Mouse (Mus musculus): Measurements from ENCODE around the gene Ccdc92b. TPM values are rescaled to one million over a fixed set of nuclear protein-coding genes. Genes with fewer than 3 reads are reported as not detected.

Ccdc92b gene
- polyA plus RNA-seq, 1 experiment, result 0.06 TPM

DNA sequence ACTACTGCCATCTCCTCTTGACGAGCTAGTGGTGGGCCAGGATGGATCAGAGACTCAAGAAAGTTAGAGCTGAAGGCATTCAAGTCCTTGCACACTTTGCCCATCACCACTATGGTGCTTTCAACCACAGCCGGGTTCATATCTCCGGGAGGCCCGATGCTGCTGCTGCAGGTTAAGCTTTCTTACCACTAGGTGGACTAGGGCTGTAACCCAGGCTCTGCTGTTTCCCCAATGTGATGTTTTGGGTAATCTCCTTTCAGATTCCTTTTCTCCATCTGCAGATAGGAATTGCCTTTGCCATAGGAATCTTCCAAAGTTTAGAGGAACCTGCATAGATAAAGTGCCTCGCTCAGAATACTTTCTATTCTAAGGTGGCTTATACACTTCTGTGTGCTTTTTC, 3.8 kb upstream of the Ccdc92b start:
- H3ac ChIP-seq (ENCODE audit: control insufficient read depth, insufficient read length), result no peak overlapping the region
- no peak overlapping the region for H3K4me3 ChIP-seq
- H3K4me2 ChIP-seq (ENCODE audit: low read depth), result no peak overlapping the region
- H3K79me2 ChIP-seq (ENCODE audit: control insufficient read depth, insufficient read depth), result no peaks in the 10 kb centered on the region
- H3K27me3 ChIP-seq (ENCODE audit: control insufficient read depth, insufficient read depth, insufficient read length), result peaks cover 23% of the 10 kb centered on the region
- no peaks in the 10 kb centered on the region for H3K36me3 ChIP-seq (ENCODE audit: control insufficient read depth, insufficient read depth)
- TF ChIP-seq MAX (IDR thresholded peaks at IDR 0.05; ENCODE audit: low read depth) (no peak), USF1 (IDR thresholded peaks at IDR 0.05; ENCODE audit: low read depth) (no peak), CEBPB (IDR thresholded peaks at IDR 0.05; ENCODE audit: insufficient read depth, poor library complexity, severe bottlenecking) (no peak), MYOG (IDR thresholded peaks at IDR 0.05; ENCODE audit: control insufficient read depth in 1 of 3, insufficient read depth in 1 of 3, insufficient read length in 2 of 3, low read depth in 2 of 3) (no peak), TCF12 (IDR thresholded peaks at IDR 0.05; ENCODE audit: insufficient read depth, poor library complexity, severe bottlenecking) (no peak), MYOD1 (IDR thresholded peaks at IDR 0.05; ENCODE audit: control insufficient read depth in 1 of 3, insufficient read length in 2 of 3, low read depth in 2 of 3) (no peak), POLR2A (IDR thresholded peaks at IDR 0.05; ENCODE audit: insufficient read length, low read depth) (no peak), E2F4 (IDR thresholded peaks at IDR 0.05; ENCODE audit: insufficient read depth) (no peak)

GRCm38 (mm10) chr11:74619956-74620300, 523 bp downstream of the Ccdc92b start:
- Histone ChIP-seq H3K79me2 (ENCODE audit: control insufficient read depth, insufficient read depth) (no peaks in the 10 kb centered on the region), H3K27me3 (ENCODE audit: control insufficient read depth, insufficient read depth, insufficient read length) (peaks cover 42% of the 10 kb centered on the region), H3K36me3 (ENCODE audit: control insufficient read depth, insufficient read depth) (no peaks in the 10 kb centered on the region), H3ac (ENCODE audit: control insufficient read depth, insufficient read length) (no peak overlapping the region), H3K4me3 (no peak overlapping the region), H3K4me2 (ENCODE audit: low read depth) (no peak overlapping the region)
- TF ChIP-seq MAX (IDR thresholded peaks at IDR 0.05; ENCODE audit: low read depth) (no peak), TCF3 (IDR thresholded peaks at IDR 0.05; ENCODE audit: insufficient read length, low read depth) (no peak), TCF12 (IDR thresholded peaks at IDR 0.05; ENCODE audit: insufficient read depth, poor library complexity, severe bottlenecking) (no peak), MYOD1 (IDR thresholded peaks at IDR 0.05; ENCODE audit: control insufficient read depth in 1 of 3, insufficient read length in 2 of 3, low read depth in 2 of 3) (no peak)

- H3K4me2 ChIP-seq (ENCODE audit: low read depth), result no peak overlapping the region
These were observed 2.7 kb downstream of the Ccdc92b start for GRCm38 (mm10) chr11:74621974-74622669.

GRCm38 (mm10) chr11:74623693-74624092, 4.3 kb downstream of the Ccdc92b start:
- TF ChIP-seq TCF12 (IDR thresholded peaks at IDR 0.05; ENCODE audit: insufficient read depth, poor library complexity, severe bottlenecking) (no peak), MYOG (IDR thresholded peaks at IDR 0.05; ENCODE audit: control insufficient read depth in 1 of 3, insufficient read depth in 1 of 3, insufficient read length in 2 of 3, low read depth in 2 of 3) (no peak), MYOD1 (IDR thresholded peaks at IDR 0.05; ENCODE audit: control insufficient read depth in 1 of 3, insufficient read length in 2 of 3, low read depth in 2 of 3) (no peak), E2F4 (IDR thresholded peaks at IDR 0.05; ENCODE audit: insufficient read depth) (no peak), USF1 (IDR thresholded peaks at IDR 0.05; ENCODE audit: low read depth) (no peak), SRF (IDR thresholded peaks at IDR 0.05; ENCODE audit: control insufficient read depth, insufficient read length, low read depth) (no peak), POLR2A (IDR thresholded peaks at IDR 0.05; ENCODE audit: insufficient read length, low read depth) (no peak), REST (IDR thresholded peaks at IDR 0.05; ENCODE audit: insufficient read depth, insufficient read length) (no peak), POLR2AphosphoS2 (IDR thresholded peaks at IDR 0.05; ENCODE audit: insufficient read length, low read depth) (no peak), CEBPB (IDR thresholded peaks at IDR 0.05; ENCODE audit: insufficient read depth, poor library complexity, severe bottlenecking) (no peak), MAX (IDR thresholded peaks at IDR 0.05; ENCODE audit: low read depth) (no peak), TCF3 (IDR thresholded peaks at IDR 0.05; ENCODE audit: insufficient read length, low read depth) (no peak)
- H3ac ChIP-seq (ENCODE audit: control insufficient read depth, insufficient read length), result no peak overlapping the region
- no peak overlapping the region for H3K4me3 ChIP-seq
- H3K4me2 ChIP-seq (ENCODE audit: low read depth), result no peak overlapping the region
- no peaks in the 10 kb centered on the region for H3K36me3 ChIP-seq (ENCODE audit: control insufficient read depth, insufficient read depth)
- H3K27me3 ChIP-seq (ENCODE audit: control insufficient read depth, insufficient read depth, insufficient read length), result peaks cover 43% of the 10 kb centered on the region
- no peaks in the 10 kb centered on the region for H3K79me2 ChIP-seq (ENCODE audit: control insufficient read depth, insufficient read depth)

More at GRCm38 (mm10) chr11:74621974-74622669, 2.7 kb downstream of the Ccdc92b start:
- Histone ChIP-seq H3K27me3 (ENCODE audit: control insufficient read depth, insufficient read depth, insufficient read length) (peaks cover 47% of the 10 kb centered on the region), H3K36me3 (ENCODE audit: control insufficient read depth, insufficient read depth) (no peaks in the 10 kb centered on the region), H3K79me2 (ENCODE audit: control insufficient read depth, insufficient read depth) (no peaks in the 10 kb centered on the region), H3K4me3 (no peak overlapping the region), H3ac (ENCODE audit: control insufficient read depth, insufficient read length) (no peak overlapping the region)
- TF ChIP-seq POLR2AphosphoS2 (IDR thresholded peaks at IDR 0.05; ENCODE audit: insufficient read length, low read depth), result no peak
- no peak for TF ChIP-seq POLR2A (IDR thresholded peaks at IDR 0.05; ENCODE audit: insufficient read length, low read depth)
- no peak for TF ChIP-seq MYOD1 (IDR thresholded peaks at IDR 0.05; ENCODE audit: control insufficient read depth in 1 of 3, insufficient read length in 2 of 3, low read depth in 2 of 3)
- TF ChIP-seq REST (IDR thresholded peaks at IDR 0.05; ENCODE audit: insufficient read depth, insufficient read length), result no peak
- no peak for TF ChIP-seq TCF12 (IDR thresholded peaks at IDR 0.05; ENCODE audit: insufficient read depth, poor library complexity, severe bottlenecking)
- no peak for TF ChIP-seq USF1 (IDR thresholded peaks at IDR 0.05; ENCODE audit: low read depth)
- no peak for TF ChIP-seq TCF3 (IDR thresholded peaks at IDR 0.05; ENCODE audit: insufficient read length, low read depth)
- TF ChIP-seq E2F4 (IDR thresholded peaks at IDR 0.05; ENCODE audit: insufficient read depth), result no peak
- TF ChIP-seq MAX (IDR thresholded peaks at IDR 0.05; ENCODE audit: low read depth), result no peak
- TF ChIP-seq CEBPB (IDR thresholded peaks at IDR 0.05; ENCODE audit: insufficient read depth, poor library complexity, severe bottlenecking), result no peak
- no peak for TF ChIP-seq MYOG (IDR thresholded peaks at IDR 0.05; ENCODE audit: control insufficient read depth in 1 of 3, insufficient read depth in 1 of 3, insufficient read length in 2 of 3, low read depth in 2 of 3)
- no peak for TF ChIP-seq SRF (IDR thresholded peaks at IDR 0.05; ENCODE audit: control insufficient read depth, insufficient read length, low read depth)

GRCm38 (mm10) chr11:74625333-74625732, 5.9 kb downstream of the Ccdc92b start:
- Histone ChIP-seq H3K36me3 (ENCODE audit: control insufficient read depth, insufficient read depth) (no peaks in the 10 kb centered on the region), H3K4me3 (no peak overlapping the region), H3ac (ENCODE audit: control insufficient read depth, insufficient read length) (no peak overlapping the region), H3K79me2 (ENCODE audit: control insufficient read depth, insufficient read depth) (no peaks in the 10 kb centered on the region), H3K4me2 (ENCODE audit: low read depth) (no peak overlapping the region), H3K27me3 (ENCODE audit: control insufficient read depth, insufficient read depth, insufficient read length) (peaks cover 32% of the 10 kb centered on the region)
- no peak for TF ChIP-seq SRF (IDR thresholded peaks at IDR 0.05; ENCODE audit: control insufficient read depth, insufficient read length, low read depth)
- TF ChIP-seq CEBPB (IDR thresholded peaks at IDR 0.05; ENCODE audit: insufficient read depth, poor library complexity, severe bottlenecking), result no peak
- TF ChIP-seq E2F4 (IDR thresholded peaks at IDR 0.05; ENCODE audit: insufficient read depth), result no peak
- TF ChIP-seq MAX (IDR thresholded peaks at IDR 0.05; ENCODE audit: low read depth), result no peak
- no peak for TF ChIP-seq MYOD1 (IDR thresholded peaks at IDR 0.05; ENCODE audit: control insufficient read depth in 1 of 3, insufficient read length in 2 of 3, low read depth in 2 of 3)
- no peak for TF ChIP-seq POLR2A (IDR thresholded peaks at IDR 0.05; ENCODE audit: insufficient read length, low read depth)
- TF ChIP-seq MYOG (IDR thresholded peaks at IDR 0.05; ENCODE audit: control insufficient read depth in 1 of 3, insufficient read depth in 1 of 3, insufficient read length in 2 of 3, low read depth in 2 of 3), result no peak
- TF ChIP-seq TCF12 (IDR thresholded peaks at IDR 0.05; ENCODE audit: insufficient read depth, poor library complexity, severe bottlenecking), result no peak
- no peak for TF ChIP-seq USF1 (IDR thresholded peaks at IDR 0.05; ENCODE audit: low read depth)
- no peak for TF ChIP-seq TCF3 (IDR thresholded peaks at IDR 0.05; ENCODE audit: insufficient read length, low read depth)
- TF ChIP-seq REST (IDR thresholded peaks at IDR 0.05; ENCODE audit: insufficient read depth, insufficient read length), result no peak
- TF ChIP-seq POLR2AphosphoS2 (IDR thresholded peaks at IDR 0.05; ENCODE audit: insufficient read length, low read depth), result no peak
